Mouse (Mus musculus) liver, adult (tissue): Measurements from ENCODE around the gene Rtf2.

Source experiments
- GATA4 ChIP-seq: IDR thresholded peaks from 2 replicates; pipeline ENCODE4 v1.6.1; 2014; ENCODE audit warnings: mild to moderate bottlenecking, low read length; ENCODE audit not compliant: insufficient replicate concordance

Rtf2 gene

DNA sequence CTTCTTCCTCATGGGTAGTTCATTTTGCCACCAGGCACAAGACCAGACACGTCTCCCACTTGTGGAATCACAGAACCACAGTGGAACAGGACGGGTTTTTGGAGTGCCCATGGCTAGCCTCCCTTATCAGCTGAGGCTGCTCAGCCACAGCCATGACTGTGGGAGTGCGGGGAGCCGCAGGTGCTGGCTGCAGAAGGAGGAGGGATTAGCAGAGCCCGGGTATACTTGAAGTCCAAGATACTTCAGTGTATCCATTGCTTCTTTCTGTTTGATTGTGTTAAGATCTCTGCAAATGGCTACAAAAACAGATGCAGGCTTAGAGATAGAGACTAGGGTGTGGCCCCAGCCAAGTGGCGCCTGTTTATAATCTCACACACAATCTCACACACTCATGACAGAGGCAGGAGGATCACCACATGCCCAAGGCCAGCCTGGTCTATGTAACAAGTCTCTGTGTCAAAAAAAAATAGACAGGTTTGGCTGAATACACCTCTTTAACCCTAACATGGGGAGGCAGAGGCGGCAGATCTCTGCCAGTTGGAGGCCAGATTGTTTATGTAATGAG lies 60.5 kb downstream of the Rtf2 start:
- TF ChIP-seq GATA4 = no peak

DNA sequence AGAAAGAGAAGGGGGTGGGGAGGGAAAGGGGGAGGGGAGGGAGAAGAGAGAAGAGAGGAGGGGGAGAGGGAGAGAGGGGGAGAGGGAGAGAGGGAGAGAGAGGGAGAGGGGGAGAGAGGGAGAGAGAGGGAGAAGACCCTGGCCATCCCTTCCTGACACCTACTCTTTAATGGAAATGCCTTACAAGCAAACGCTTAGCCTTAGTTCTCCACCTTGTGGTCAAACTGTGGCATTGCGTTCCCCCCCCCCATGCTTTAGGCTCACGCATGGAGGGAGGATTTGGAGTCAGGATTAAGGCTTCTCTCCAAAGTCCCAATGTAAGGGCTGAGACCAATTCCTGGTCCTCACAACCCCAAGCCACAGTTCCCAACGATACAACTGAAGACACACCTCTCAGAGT lies 61.0 kb downstream of the Rtf2 start:
- TF ChIP-seq GATA4 = no peak

GRCm38 (mm10) chr2:172502168-172502567 lies 61.8 kb downstream of the Rtf2 start:
- TF ChIP-seq GATA4 = no peak

DNA sequence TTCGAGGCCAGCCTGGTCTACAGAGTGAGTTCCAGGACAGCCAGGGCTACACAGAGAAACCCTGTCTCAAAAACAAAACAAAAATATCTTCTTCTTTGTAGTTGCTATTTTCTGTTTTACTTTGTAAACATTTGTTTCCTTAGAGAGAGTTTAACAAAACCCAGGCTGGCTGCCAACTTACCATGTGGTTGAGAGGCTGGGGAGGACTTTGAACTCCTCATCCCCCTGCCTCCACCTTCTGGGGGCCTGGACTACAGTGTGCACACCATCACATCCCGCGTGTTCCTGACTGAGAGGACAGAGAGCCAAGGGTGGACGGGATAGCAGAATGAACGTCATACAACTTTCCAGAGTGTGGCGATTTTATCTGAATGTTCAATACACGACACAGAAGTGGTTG lies 65.8 kb downstream of the Rtf2 start:
- no peak for TF ChIP-seq GATA4

GRCm38 (mm10) chr2:172510056-172510712 lies 69.8 kb downstream of the Rtf2 start:
- no peak for TF ChIP-seq GATA4

DNA sequence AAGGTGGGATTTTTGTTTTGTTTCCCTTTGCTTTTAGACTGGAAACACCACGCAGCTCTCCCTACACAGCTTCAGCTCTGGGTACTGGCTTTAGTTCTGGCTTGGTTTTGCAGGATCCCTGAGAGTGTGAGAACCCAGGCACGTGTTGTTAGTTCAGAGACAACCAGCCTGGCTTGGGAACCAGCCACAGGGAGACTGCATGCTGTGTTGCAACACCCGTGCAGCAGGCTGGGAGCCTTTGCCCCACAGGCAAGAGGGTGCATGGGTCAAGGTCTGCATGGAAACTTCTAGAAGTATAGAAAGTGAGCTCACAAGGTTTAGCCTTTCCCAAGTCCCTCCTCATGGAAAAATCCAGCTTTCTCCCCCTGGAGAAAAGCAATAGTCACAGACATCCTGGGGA lies 70.5 kb downstream of the Rtf2 start:
- no peak for TF ChIP-seq GATA4

- TF ChIP-seq GATA4 = no peak
Measured at GRCm38 (mm10) chr2:172516407-172516992, 76.1 kb downstream of the Rtf2 start.
